Mouse (Mus musculus) MEL (cell line): ENCODE results near the gene Clec16a.

ENCODE experiments used
- CHD2 ChIP-seq: IDR thresholded peaks from 2 replicates; pipeline ENCODE4 v1.6.1; 2011; ENCODE audit warnings: low read length, improper control_type of control experiment
- CTCF ChIP-seq, 3 experiments: IDR thresholded peaks in 2 of 3; conservative IDR thresholded peaks in 1 of 3; 2 replicates each; pipeline ENCODE4 v1.5.1; 2011 to 2012; ENCODE audit warnings: low read length in 3 of 3, low read depth in 2 of 3, mild to moderate bottlenecking in 2 of 3, improper control_type of control experiment in 1 of 3, inconsistent platforms in 1 of 3, mixed read lengths in 1 of 3, moderate library complexity in 1 of 3; ENCODE audit not compliant: control insufficient read depth in 1 of 3, insufficient read depth in 1 of 3, poor library complexity in 1 of 3, severe bottlenecking in 1 of 3
- NRF1 ChIP-seq: IDR thresholded peaks from 2 replicates; pipeline ENCODE4 v1.6.1; 2014; ENCODE audit warnings: low read depth, mild to moderate bottlenecking, inconsistent platforms, low read length, improper control_type of control experiment, moderate library complexity; ENCODE audit not compliant: poor library complexity, insufficient read depth, severe bottlenecking
- POLR2A ChIP-seq, 2 experiments: IDR thresholded peaks; 2 replicates each; pipeline ENCODE4 v1.6.1; 2011 to 2012; ENCODE audit warnings: low read length in 2 of 2, mild to moderate bottlenecking in 2 of 2, control low read depth in 1 of 2, improper control_type of control experiment in 1 of 2, low read depth in 1 of 2, moderate library complexity in 1 of 2; ENCODE audit not compliant: control insufficient read depth in 1 of 2, insufficient read depth in 1 of 2, poor library complexity in 1 of 2
- SMC3 ChIP-seq: IDR thresholded peaks from 2 replicates; pipeline ENCODE4 v1.6.1; 2011; ENCODE audit warnings: low read depth, low read length, improper control_type of control experiment
- TCF12 ChIP-seq: IDR thresholded peaks from 2 replicates; pipeline ENCODE4 v1.6.1; 2014; ENCODE audit warnings: low read depth, mild to moderate bottlenecking, inconsistent platforms, low read length, improper control_type of control experiment, moderate library complexity
- ZKSCAN1 ChIP-seq: IDR thresholded peaks from 2 replicates; pipeline ENCODE4 v1.6.1; 2012; ENCODE audit warnings: low read depth, mild to moderate bottlenecking, inconsistent platforms, low read length, improper control_type of control experiment, moderate library complexity

GRCm38 (mm10) chr16:10728886-10729285, 183.7 kb downstream of the Clec16a start:
- TF ChIP-seq TCF12 (no peak), POLR2A (IDR thresholded peaks at IDR 0.05; ENCODE audit: control insufficient read depth in 1 of 2, insufficient read depth in 1 of 2, low read depth in 1 of 2, low read length in 2 of 2, poor library complexity in 1 of 2) (no peak), ZKSCAN1 (no peak), CHD2 (no peak), SMC3 (no peak), CTCF (IDR thresholded peaks at IDR 0.05 in 2 of 3, conservative IDR thresholded peaks at IDR 0.05 in 1 of 3; ENCODE audit: control insufficient read depth in 1 of 3, insufficient read depth in 1 of 3, low read depth in 2 of 3, low read length in 3 of 3, poor library complexity in 1 of 3, severe bottlenecking in 1 of 3) (no peak), NRF1 (no peak)
